8 mouse cellular contexts compared by ENCODE assay signal in the genomic region with DNA sequence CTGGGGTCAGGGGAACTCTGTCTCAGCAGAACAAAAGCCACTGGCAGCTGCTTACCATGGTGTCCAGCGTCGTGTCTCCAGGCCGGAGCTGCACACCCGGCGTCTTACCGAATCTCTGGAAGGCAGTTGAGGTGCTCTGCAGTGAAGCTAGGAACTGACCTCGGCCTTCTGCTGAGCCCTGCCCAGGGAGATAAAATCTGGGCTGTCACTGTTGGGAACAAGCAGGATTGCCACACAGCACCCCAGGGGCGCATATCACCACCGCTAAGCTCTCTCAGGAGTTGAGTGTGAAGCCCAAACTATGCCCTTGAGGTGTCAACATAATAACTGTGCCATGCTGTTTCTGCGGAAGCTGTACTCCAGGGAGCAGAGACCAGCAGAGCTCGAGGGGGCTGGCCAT. TPM values are rescaled to one million over a fixed set of nuclear protein-coding genes. Genes with fewer than 3 reads are reported as not detected.
"Had no signal": no experiment of that assay in that cellular context is flagged by ENCODE, and none has a peak within 500 bp of the region (broad histone marks: within the 10 kb centered on the region; RNA-seq: fewer than 3 reads in every experiment).

No protein-coding gene starts in this region.

- DNase-seq: kidney, postnatal 36 days; layer of hippocampus, adult 9-11 months; layer of hippocampus, postnatal 36 days; right cerebral cortex, postnatal 4 days; spleen, adult 18-20 months; thymus, adult 18-20 months; thymus, postnatal 25 days had no signal

RNA-seq across cellular contexts. Expression of a gene that starts 2.8 kb away (rescaled TPM):
- total RNA-seq: megakaryocyte progenitor cell, adult 5-6 weeks had no signal
